Mouse (Mus musculus) liver, embryonic 15.5 days (tissue): Measurements from ENCODE around the gene Gm17651. TPM values are rescaled to one million over a fixed set of nuclear protein-coding genes. Genes with fewer than 3 reads are reported as not detected.

Experiments used
- ATAC-seq: fragments of 200-750 bp; cut with Nextera tagmentation; 2 replicates; pipeline ENCODE4 v1.8.0; 2017; ENCODE audit warnings: moderate number of reproducible peaks, mild to moderate bottlenecking, moderate library complexity; ENCODE audit not compliant: insufficient read depth
- H3K27ac ChIP-seq: fragments of 300-500 bp; sonication (generic); replicated peaks from 2 replicates; pipeline ENCODE4 v1.5.1; 2015; ENCODE audit warnings: mild to moderate bottlenecking, inconsistent platforms
- H3K27me3 ChIP-seq: fragments of 300-500 bp; sonication (generic); 2 replicates; pipeline ENCODE4 v1.6.1; 2015; ENCODE audit warnings: mild to moderate bottlenecking, inconsistent platforms
- H3K36me3 ChIP-seq: fragments of 300-500 bp; sonication (generic); replicated peaks from 2 replicates; pipeline ENCODE4 v1.6.1; 2015; ENCODE audit warnings: moderate library complexity, mild to moderate bottlenecking, inconsistent platforms
- H3K4me1 ChIP-seq: fragments of 300-500 bp; sonication (generic); replicated peaks from 2 replicates; pipeline ENCODE4 v1.6.1; 2015; ENCODE audit warnings: inconsistent platforms
- H3K4me2 ChIP-seq: fragments of 300-500 bp; sonication (generic); 2 replicates; pipeline ENCODE4 v1.6.1; 2015; ENCODE audit warnings: moderate library complexity, mild to moderate bottlenecking, inconsistent platforms
- H3K4me3 ChIP-seq: fragments of 300-500 bp; sonication (generic); replicated peaks from 2 replicates; pipeline ENCODE4 v1.5.1; 2015; ENCODE audit warnings: mild to moderate bottlenecking, inconsistent platforms
- H3K9ac ChIP-seq: fragments of 300-500 bp; sonication (generic); 2 replicates; pipeline ENCODE4 v1.6.1; 2015; ENCODE audit warnings: moderate library complexity, mild to moderate bottlenecking, inconsistent platforms
- H3K9me3 ChIP-seq: fragments of 300-500 bp; sonication (generic); replicated peaks from 2 replicates; pipeline ENCODE4 v1.6.1; 2016; ENCODE audit warnings: inconsistent platforms
- WGBS: fragments of 180-500 bp; shearing (Covaris S2); methylation state at CpG from one replicate; pipeline ENCODE4 v1.1.7; 2015; ENCODE audit warnings: mixed read lengths; ENCODE audit not compliant: insufficient replicate concordance; 5-methylcytosine and 5-hydroxymethylcytosine counted together
- polyA plus RNA-seq: library from polyadenylated mRNA; unstranded; fragments of >200 nt; fragmentation: Nextera tagmentation; extraction: Ambion mirVana; gene quantifications from 2 replicates; pipeline ENCODE4 v1.2.1, GENCODE M21; 2015

Gm17651 gene
- polyA plus RNA-seq, 1 experiment from 2014 or later: not detected

- Histone ChIP-seq H3K4me1 (peaks cover 21% of the 10 kb centered on the region), H3K36me3 (no peaks in the 10 kb centered on the region), H3K9me3 (no peaks in the 10 kb centered on the region), H3K27ac (no peak overlapping the region), H3K9ac (no peak overlapping the region), H3K4me3 (no peak overlapping the region), H3K4me2 (no peak overlapping the region), H3K27me3 (peaks cover 25% of the 10 kb centered on the region)
- 61% methylated on average over 3 of the region's 3 CpGs for WGBS
- ATAC-seq: no peak
Measured at GRCm38 (mm10) chr3:97678416-97678815, 3.9 kb upstream of the Gm17651 start.

- Histone ChIP-seq H3K9ac (no peak overlapping the region), H3K4me1 (peaks cover 7% of the 10 kb centered on the region; the same call in 1 of the 2 replicates), H3K4me3 (no peak overlapping the region), H3K27me3 (peaks cover 3% of the 10 kb centered on the region; the same call in 1 of the 2 replicates), H3K9me3 (no peaks in the 10 kb centered on the region), H3K36me3 (no peaks in the 10 kb centered on the region), H3K4me2 (no peak overlapping the region), H3K27ac (no peak overlapping the region)
- WGBS: 67% methylated on average over 3 of the region's 3 CpGs
- no peak for ATAC-seq
Measured at GRCm38 (mm10) chr3:97676126-97676525, 1.6 kb upstream of the Gm17651 start.

- no peak for ATAC-seq
- H3K36me3 ChIP-seq: peaks cover 9% of the 10 kb centered on the region; the same call in 1 of the 2 replicates
- no peaks in the 10 kb centered on the region for H3K9me3 ChIP-seq
- no peak overlapping the region for H3K9ac ChIP-seq
- H3K4me2 ChIP-seq: no peak overlapping the region
- H3K4me3 ChIP-seq: no peak overlapping the region
- H3K4me1 ChIP-seq: no peaks in the 10 kb centered on the region
- H3K27ac ChIP-seq: no peak overlapping the region
- WGBS: 70% methylated on average over 14 of the region's 14 CpGs
- no peaks in the 10 kb centered on the region for H3K27me3 ChIP-seq
Measured at GRCm38 (mm10) chr3:97667093-97667675, 7.3 kb downstream of the Gm17651 start.

GRCm38 (mm10) chr3:97666154-97666553, 8.3 kb downstream of the Gm17651 start:
- no peak overlapping the region for H3K4me2 ChIP-seq
- peaks cover 9% of the 10 kb centered on the region; the same call in 1 of the 2 replicates for H3K36me3 ChIP-seq
- 44% methylated on average over 8 of the region's 8 CpGs for WGBS
- no peak overlapping the region for H3K4me3 ChIP-seq
- no peak overlapping the region for H3K9ac ChIP-seq
- no peaks in the 10 kb centered on the region for H3K9me3 ChIP-seq
- no peak overlapping the region for H3K27ac ChIP-seq
- H3K27me3 ChIP-seq: no peaks in the 10 kb centered on the region
- H3K4me1 ChIP-seq: 0 out of 2 replicates have a peak, but pooled peaks cover 2% of the 10 kb centered on the region
- no peak for ATAC-seq

- H3K4me2 ChIP-seq: no peak overlapping the region
- peak overlapping the region; percentile 38 for H3K27ac ChIP-seq
- peaks cover 9% of the 10 kb centered on the region; the same call in 1 of the 2 replicates for H3K36me3 ChIP-seq
- H3K4me3 ChIP-seq: no peak overlapping the region
- no peak for ATAC-seq
- H3K9ac ChIP-seq: no peak overlapping the region
- 57% methylated on average over 9 of the region's 9 CpGs for WGBS
- H3K4me1 ChIP-seq: 0 out of 2 replicates have a peak, but pooled peaks cover 4% of the 10 kb centered on the region
- H3K9me3 ChIP-seq: no peaks in the 10 kb centered on the region
- no peaks in the 10 kb centered on the region for H3K27me3 ChIP-seq
Measured at GRCm38 (mm10) chr3:97665525-97665924, 9.0 kb downstream of the Gm17651 start.

GRCm38 (mm10) chr3:97661206-97661605, 13.3 kb downstream of the Gm17651 start:
- WGBS: 48% methylated on average over 8 of the region's 8 CpGs
- H3K4me1 ChIP-seq: peaks cover 30% of the 10 kb centered on the region
- H3K9me3 ChIP-seq: no peaks in the 10 kb centered on the region
- H3K4me2 ChIP-seq: no peak overlapping the region
- H3K27me3 ChIP-seq: no peaks in the 10 kb centered on the region
- H3K27ac ChIP-seq: no peak overlapping the region
- H3K9ac ChIP-seq: no peak overlapping the region
- ATAC-seq: no peak
- H3K36me3 ChIP-seq: 0 out of 2 replicates have a peak, but pooled peaks cover 7% of the 10 kb centered on the region
- H3K4me3 ChIP-seq: no peak overlapping the region

GRCm38 (mm10) chr3:97659746-97660145, 14.7 kb downstream of the Gm17651 start:
- ATAC-seq: no peak
- Histone ChIP-seq H3K27ac (no peak overlapping the region), H3K9ac (no peak overlapping the region), H3K9me3 (no peaks in the 10 kb centered on the region), H3K4me2 (peak overlapping the region; percentile 94; the same call in 1 of the 2 replicates), H3K4me3 (no peak overlapping the region; the same call in 1 of the 2 replicates), H3K36me3 (0 out of 2 replicates have a peak, but pooled peaks cover 6% of the 10 kb centered on the region), H3K4me1 (peaks cover 30% of the 10 kb centered on the region), H3K27me3 (no peaks in the 10 kb centered on the region)
- WGBS: 78% methylated on average over 7 of the region's 7 CpGs

- Histone ChIP-seq H3K9me3 (no peaks in the 10 kb centered on the region), H3K4me2 (peak overlapping the region; percentile 94), H3K27me3 (no peaks in the 10 kb centered on the region), H3K27ac (peak overlapping the region; percentile 66), H3K36me3 (0 out of 2 replicates have a peak, but pooled peaks cover 1% of the 10 kb centered on the region), H3K9ac (peak overlapping the region; percentile 67), H3K4me3 (peak overlapping the region; percentile 90), H3K4me1 (peaks cover 30% of the 10 kb centered on the region)
- peak; percentile 77 for ATAC-seq
- WGBS: under 1% methylated on average over 50 of the region's 50 CpGs
Measured at GRCm38 (mm10) chr3:97658426-97659193, 15.9 kb downstream of the Gm17651 start.

GRCm38 (mm10) chr3:97657655-97658411, 16.7 kb downstream of the Gm17651 start, which contains the start of gene Prkab2:
Prkab2 (plus strand) TSS chr3:97658193.
- ATAC-seq: peak; percentile 97
- Histone ChIP-seq H3K9me3 (no peaks in the 10 kb centered on the region), H3K4me1 (peaks cover 30% of the 10 kb centered on the region), H3K9ac (peak within 1 kb of the TSS; percentile 67), H3K36me3 (no peaks in the 10 kb centered on the region), H3K27ac (peak within 1 kb of the TSS; percentile 66), H3K4me2 (peak within 1 kb of the TSS; percentile 94), H3K4me3 (peak within 1 kb of the TSS; percentile 90), H3K27me3 (no peaks in the 10 kb centered on the region)
- WGBS: 2% methylated on average over 51 of the region's 51 CpGs

- H3K4me3 ChIP-seq: no peak overlapping the region
Measured at GRCm38 (mm10) chr3:97654901-97655300, 19.6 kb downstream of the Gm17651 start.

GRCm38 (mm10) chr3:97653781-97654180, 20.7 kb downstream of the Gm17651 start:
- Histone ChIP-seq H3K27me3 (no peaks in the 10 kb centered on the region), H3K4me3 (no peak overlapping the region), H3K4me2 (no peak overlapping the region), H3K36me3 (no peaks in the 10 kb centered on the region), H3K9me3 (no peaks in the 10 kb centered on the region), H3K27ac (no peak overlapping the region), H3K4me1 (peaks cover 17% of the 10 kb centered on the region), H3K9ac (no peak overlapping the region)
- ATAC-seq: no peak
- 75% methylated on average over 5 of the region's 5 CpGs for WGBS

More at GRCm38 (mm10) chr3:97654901-97655300, 19.6 kb downstream of the Gm17651 start:
- H3K27me3 ChIP-seq: no peaks in the 10 kb centered on the region
- H3K36me3 ChIP-seq: no peaks in the 10 kb centered on the region
- no peaks in the 10 kb centered on the region for H3K9me3 ChIP-seq
- H3K27ac ChIP-seq: no peak overlapping the region
- WGBS: 73% methylated on average over 8 of the region's 8 CpGs
- ATAC-seq: no peak
- H3K4me1 ChIP-seq: peaks cover 22% of the 10 kb centered on the region
- no peak overlapping the region for H3K4me2 ChIP-seq
- H3K9ac ChIP-seq: no peak overlapping the region
